Mouse (Mus musculus) thymus, postnatal 25 days (tissue): Measurements from ENCODE around the gene Foxa3.
A peak's percentile ranks its signal among the peaks of the same experiment; 100 is the strongest.

Experiments
- DNase-seq: peaks from one replicate; pipeline ENCODE4 v3.0.0; 2022

Gene Foxa3

DNA sequence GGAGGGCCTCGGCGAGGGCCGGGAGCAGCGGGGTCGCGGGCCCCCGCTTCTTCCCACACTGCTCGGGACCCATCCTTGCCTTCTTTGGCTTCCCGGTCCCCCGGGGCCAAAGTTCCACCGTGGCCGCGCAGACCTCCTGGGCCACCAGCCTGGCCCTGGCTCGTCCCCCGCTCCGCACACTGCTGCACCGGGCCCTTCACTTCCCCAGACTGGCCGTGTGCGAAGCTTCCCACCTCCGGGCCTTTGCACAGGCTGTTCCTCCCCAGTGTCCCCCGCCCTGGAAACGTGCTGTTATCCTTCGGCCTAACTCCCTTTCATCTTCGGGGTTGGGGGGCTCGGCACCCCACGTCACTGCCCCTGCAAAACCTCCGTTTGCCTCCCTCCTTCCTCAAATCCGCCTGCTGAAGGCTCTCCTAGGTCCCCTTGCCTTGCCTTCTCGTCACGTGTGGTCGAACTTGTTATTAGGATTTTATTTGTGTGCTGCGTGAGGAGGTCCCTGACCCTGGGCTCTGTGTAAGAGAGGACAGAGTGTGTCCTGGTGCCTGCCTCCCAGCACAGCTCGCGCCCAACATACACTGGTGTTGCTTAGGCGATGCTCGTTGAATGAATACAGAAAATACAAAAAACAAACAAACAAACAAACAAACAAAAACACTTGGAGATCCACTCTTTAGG lies 1.4 kb upstream of the Foxa3 start:
- DNase-seq = no peak

DNA sequence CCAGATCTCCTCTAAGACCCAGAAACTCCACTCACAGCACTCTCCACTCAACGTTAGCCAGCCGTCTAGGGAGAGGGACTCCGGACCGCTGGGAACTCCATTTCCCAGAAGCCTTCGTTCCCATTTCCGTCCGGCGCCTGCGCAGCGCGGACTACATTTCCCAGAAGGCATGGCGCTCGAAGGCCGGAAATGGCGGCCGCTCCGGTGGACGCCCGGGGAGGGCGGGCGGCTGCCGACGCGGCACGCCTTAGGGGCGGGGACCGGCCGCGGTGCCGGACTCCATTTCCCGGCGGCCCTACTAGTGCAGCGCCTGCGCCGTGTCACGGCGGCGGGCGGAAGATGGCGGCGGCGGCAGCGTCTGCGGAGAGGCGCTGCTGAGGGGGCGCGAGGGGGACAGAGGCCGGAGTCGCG lies 763 bp upstream of the Foxa3 start, which contains the start of gene Sympk:
Gene Sympk (plus strand): TSS at position 282 of the 411 bp plus-strand sequence.
- peak; percentile 96 for DNase-seq

DNA sequence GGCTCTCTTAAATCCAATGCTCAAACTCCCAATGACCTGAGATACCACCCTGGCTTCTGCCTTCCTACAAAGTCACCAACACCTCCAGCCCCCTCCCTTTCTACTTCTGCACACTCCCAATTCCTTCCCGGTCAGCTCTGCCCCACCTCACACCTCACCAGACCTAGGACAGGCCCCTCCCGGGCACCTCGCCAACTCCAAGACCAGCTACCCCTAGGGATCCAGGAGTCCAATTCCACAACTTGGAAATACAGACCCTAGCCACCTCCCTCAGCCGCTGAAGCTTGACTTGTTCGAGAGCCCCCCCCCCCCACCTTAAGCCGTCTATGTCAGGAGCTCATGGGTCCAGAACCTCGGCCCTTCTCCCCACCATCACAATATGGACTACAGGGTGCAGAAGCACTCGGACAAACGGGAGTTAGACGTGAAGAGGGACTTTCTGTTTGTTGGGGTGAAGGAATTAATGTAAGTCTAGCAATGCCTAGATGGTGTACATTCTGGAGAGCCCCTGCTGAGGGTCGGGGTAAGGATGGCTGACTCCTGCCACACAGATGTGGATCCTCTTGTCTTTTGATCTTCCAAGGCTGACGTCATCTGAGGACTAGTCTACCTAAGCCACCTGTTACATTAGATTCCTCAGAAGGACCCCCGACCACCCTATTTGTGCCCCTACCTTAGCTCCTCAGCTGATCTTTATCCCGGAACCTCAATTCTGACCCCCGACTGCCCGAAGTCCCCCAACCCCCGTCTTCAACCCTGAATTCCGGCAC lies 964 bp downstream of the Foxa3 start:
- no peak for DNase-seq

DNA sequence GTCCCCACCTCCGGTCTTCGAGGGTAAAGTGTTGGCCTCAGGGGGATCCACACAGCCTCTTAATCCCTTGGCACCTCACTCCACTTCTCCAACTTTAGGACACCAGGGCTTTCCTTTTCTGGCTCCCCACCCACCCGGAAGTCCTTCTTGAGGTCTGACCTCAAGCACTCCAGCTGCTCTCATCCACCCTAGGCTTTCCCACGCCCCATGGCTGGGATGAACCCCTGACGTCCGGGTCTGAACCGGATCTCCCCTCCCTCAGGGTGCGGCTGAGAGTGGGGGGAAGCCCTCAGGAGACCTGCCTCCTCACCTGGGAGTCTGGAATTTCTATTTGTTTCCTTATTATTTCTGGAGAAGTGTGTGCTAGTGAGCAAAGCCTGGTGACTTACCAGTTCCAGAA lies 2.3 kb downstream of the Foxa3 start:
- DNase-seq = no peak

DNA sequence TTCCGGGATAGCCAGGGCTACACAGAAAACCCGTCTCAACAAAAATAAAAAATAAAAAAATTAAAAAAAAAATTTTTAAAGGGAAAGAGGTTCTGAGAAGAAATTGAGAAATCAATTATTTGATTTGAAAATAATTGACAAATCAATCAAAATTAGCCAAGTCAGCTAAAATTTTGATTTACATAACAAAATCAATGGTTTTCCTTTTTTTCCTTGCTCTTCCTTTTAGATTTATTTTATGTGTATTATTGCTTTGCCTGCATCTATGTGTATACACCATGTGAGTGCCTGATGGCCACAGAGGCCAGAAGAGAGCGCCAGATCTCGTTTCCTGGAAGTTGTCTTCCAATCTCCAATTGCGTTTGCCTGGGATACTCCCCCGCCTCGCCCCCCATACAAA lies 5.4 kb downstream of the Foxa3 start:
- DNase-seq = no peak

DNA sequence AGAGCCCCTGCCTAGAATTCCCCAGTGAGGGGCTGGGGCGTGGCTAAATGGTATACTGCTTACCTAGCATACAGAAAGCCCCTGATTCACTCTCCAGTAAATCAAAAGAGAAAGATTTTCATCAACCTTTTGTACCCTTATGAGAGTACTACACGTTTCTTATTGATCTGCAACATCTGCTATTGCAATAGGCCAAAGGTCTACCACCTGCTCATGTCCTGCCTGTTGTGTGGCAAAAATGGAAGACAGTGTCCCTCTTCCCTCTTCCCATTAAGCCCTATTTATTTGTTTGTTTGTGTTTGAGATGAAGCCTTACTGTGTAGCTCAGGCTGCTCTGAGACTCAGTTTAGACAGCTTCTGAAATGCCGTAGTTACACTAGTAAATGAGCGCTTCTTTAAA lies 7.3 kb downstream of the Foxa3 start:
- DNase-seq = no peak

DNA sequence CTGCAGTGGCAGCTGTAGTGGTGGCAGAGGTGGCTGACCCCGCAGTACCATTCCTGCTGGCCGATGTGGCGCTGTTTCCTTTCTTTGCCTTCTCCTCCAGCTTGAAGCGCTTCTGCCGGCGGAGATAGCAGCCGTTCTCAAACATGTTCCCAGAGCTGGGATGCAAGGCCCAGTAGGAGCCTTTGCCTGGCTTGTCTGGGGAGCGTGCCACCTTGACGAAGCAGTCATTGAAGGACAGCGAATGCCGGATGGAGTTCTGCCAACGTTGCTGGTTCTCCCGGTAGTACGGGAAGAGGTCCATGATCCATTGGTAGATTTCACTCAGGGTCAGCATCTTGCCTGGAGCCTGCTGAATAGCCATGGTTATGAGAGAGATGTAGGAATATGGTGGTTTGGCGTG lies 8.9 kb downstream of the Foxa3 start:
- DNase-seq = no peak

DNA sequence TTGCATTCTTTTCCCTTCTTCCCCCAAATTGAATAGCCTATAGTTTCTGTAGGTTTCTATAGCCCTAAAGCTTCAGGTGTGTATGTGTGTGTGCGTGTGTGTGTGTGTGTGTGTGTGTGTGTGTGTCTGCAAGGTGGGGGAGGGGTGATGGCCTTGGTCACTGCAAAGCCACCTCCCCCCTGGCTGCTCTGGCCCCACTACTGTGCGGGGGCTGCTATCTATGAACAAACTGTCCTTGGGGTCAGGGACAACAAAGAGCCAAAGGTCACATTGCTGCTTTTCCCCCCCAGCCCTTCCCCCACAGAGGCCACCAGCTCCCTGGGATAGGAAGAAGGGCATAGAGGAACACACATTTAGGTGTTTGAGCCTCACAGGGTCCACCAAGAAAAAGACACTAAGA lies 10.5 kb downstream of the Foxa3 start:
- no peak for DNase-seq

DNA sequence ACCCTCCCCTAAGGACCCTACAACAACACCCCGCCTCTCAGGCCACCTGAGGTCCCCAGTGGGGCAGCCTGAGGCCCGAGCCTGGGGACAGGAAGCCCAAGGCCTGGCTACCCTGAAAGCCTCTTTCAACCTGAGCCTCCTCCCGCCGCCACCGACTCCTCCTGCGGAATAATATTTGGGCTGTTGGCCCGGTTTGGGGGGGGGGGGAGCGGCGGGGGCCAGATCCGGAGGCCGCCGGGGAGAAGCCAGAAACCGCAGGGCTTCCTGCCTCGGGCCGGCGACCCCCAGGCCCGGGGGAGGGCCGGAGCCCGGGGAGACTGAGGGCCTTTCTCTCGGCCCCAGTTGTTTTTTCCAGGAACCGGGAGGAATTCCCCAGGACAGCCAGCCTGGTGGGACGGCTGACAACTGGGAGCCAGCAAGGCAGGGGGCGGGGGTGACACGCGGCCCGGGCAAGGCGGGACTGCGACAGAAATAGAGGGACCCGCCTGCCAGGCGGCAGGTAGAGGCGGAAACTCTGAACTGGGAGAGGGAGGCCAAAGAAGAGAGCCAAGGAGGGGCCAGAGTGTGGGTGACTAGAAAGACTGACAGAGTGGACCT lies 11.2 kb downstream of the Foxa3 start:
- peak; percentile 25 for DNase-seq

DNA sequence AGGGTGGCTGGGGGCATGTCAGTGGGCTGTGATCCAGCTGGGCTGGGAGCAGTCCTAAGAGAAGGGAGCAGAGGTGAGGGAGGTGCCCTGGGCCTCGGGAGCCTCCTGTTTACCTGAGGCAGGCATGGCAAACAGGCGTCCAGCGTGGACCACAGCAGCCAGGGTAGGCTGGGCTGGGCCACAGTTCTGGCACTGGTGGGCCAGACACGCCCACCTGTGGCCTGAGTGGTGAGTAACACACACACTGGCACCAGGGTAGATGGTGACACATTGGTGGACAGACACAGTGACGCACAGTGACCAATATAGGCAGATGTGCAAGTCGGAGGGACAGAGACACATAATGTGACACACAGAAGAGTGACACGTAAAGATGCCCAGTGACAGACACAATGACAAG lies 12.8 kb downstream of the Foxa3 start:
- DNase-seq = no peak

DNA sequence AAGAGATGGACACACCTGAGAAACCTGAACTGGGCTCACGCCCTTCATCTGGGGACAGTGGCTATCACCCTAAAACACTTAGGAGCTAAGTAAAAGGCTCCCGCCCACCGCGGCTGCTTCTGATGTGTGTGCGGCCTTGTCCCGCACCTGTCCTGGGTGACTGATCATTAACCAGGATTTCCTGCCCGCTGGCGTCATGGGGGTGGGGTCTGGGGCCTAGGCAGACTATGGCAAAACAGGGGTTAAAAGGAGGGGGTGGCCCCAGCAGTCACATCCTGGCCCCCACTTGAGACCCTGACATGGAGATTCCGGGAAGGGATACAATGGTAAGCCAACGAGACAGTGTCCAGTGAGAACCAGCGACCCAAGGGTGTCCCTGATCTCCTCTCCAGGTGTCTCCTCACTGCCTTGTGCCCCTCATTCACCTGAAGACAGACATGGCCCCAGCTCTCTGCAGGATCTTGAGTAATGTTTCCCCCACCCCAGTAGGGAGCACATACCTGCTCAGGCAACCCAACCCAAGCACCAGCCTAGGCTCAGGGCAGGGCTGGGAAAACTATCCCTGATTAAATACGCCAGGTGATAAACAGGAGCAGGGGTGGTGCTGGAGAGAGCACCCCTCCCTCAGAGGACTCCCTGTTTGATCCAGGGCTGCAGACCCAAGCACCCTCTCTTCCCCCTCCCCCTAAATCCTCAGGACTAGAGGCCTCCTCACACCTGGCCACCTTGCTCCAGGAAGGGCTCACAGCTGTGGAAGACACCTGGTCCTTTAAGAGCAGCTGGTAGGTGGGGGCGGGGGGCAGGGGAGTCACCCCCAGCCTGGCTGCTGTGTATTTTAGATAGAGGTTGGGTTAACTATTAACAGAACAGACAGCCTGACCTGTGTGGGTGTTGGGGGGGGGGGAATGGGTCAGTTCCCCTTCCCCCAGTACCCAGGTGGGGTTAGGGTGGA lies 16.0 kb downstream of the Foxa3 start:
- no peak for DNase-seq

DNA sequence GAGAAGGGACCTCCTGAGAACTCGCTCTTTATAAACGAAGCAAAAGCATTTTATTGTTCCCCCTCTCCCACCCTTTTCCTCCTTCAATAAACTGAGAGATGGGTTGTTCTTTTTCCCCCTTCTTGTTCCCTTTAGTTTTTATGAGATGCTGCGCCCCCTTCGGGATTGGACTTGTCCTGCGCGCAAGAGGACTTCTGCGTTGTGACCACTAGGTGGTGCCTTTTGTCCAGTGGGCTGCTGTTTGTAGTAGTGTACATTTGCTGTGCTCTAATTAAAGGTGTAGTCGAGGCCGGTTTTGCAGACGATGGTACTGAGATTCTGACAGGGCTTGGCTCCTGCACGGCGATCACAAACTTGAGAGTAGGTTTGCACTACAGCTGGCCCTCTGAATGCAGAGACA lies 16.9 kb downstream of the Foxa3 start:
- peak; percentile 79 for DNase-seq

DNA sequence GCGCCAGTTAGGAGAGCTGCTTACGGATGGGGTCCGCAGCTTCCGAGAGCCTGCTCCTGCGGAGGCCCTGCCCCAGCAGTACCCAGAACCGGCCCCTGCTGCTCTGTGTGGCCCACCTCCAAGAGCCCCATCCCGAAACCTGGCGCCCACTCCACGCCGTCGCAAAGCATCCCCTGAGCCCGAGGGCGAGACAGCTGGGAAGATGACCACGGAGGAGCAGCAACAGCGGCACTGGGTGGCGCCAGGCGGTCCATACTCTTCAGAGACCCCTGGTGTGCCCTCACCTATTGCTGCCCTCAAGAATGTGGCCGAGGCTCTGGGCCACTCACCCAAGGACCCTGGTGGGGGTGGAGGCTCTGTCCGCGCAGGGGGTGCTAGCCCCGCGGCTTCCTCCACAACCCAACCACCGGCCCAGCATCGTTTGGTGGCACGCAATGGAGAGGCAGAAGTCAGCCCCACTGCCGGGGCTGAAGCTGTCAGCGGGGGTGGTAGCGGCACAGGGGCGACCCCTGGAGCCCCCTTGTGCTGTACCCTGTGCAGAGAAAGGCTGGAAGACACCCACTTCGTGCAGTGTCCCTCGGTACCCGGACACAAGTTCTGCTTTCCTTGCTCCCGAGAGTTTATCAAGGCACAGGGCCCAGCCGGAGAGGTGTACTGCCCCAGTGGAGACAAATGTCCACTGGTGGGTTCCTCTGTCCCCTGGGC lies 17.8 kb downstream of the Foxa3 start:
- no peak for DNase-seq

DNA sequence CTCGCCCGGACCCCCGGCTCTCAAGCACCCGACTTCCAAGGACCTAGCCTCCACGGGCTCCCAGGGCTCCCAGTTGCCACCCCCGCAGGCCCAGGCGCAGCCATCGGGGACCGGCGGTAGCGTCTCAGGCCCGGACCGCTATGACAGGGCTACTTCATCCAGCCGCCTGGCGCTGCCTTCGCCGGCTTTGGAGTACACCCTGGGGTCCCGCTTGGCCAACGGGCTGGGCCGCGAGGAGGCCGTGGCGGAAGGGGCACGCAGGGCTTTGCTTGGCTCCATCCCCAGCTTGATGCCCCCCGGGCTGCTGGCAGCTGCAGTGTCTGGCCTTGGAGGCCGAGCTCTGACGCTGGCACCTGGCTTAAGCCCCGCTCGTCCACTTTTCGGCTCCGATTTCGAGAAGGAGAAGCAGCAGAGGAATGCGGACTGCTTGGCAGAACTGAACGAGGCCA lies 18.7 kb downstream of the Foxa3 start:
- no peak for DNase-seq

DNA sequence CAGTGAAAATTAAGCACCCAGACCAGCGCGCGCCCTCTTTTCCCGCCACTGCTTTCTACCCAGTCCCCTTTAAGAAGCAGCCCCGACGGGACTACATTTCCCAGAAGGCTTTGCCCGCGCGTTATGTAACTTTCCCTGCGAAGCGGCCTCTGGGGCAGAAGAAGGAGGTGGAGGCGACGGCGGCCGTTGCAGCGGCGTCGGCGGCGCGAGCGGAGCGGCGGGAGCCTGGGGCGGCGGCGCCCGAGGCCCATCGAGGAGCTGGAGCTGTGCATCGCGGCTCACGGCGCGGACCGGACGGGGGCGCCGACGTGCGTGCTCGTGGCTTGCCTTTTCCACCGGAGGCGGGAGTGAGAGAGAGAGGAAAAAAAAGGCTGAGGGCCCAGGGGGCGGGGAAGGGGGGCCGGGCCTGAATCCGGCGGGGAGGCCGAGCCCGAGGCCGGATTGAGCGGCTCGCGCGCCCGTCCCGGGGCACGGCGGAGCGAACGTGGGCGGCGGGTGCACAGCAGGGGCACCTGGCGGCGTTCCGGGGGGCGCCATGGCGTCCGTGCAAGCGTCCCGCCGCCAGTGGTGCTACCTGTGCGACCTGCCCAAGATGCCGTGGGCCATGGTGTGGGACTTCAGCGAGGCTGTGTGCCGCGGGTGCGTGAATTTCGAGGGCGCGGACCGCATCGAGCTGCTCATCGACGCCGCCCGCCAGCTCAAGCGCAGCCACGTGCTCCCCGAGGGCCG lies 19.3 kb downstream of the Foxa3 start, which contains the start of gene Irf2bp1:
Gene Irf2bp1 (plus strand): TSS at position 143 of the 729 bp plus-strand sequence.
- peak; percentile 93 for DNase-seq

DNA sequence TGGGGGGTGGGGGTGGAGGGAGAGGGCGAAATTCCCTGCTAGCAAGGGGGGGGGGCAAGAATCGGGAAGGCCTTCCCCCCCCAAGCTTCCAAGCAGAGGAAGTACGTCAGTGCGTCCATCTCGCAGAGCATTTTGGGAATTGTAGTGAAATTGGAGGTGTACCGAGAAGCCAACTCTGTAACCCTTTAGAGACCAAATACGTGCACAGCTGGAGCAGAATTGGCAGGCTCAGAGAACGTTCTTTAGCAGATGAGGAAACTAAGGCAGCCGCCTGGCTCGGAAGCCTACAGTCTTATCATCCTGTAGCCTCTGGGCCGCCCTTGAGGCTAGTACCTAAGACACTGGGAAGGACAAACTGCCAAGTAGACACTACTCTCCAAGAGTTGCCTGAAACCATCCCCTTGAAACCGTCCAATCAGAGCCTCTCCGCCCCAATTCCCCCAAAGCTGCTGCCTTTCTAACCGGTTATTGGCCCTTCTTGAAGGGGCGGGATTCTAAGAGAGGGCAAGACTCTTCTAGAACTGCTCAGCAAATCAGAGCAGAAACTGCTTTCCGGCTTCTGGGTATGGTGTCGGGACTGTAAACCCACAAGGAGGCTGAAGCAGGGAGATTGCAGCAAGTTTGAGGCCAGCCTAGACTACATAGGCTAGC lies 20.4 kb downstream of the Foxa3 start:
- DNase-seq = peak; percentile 75

DNA sequence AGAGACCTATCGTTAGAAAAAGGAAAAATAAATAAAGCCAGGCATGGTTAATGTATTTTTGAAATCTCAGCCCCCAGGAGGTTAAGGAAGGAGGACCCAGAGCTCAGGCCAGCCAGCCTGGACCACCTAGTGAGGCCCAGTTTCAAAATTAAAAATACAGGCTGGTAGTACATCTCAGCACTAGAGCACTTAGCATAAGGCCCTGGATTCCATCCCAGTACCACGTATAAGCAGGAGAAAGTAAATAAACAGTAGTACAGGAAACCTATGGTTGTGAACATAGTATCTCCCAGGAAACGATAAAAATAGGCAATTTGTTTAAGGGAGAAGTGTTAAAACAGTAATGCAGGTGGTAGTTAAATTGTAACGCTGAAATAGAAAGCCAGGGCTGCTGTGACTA lies 21.2 kb downstream of the Foxa3 start:
- no peak for DNase-seq

DNA sequence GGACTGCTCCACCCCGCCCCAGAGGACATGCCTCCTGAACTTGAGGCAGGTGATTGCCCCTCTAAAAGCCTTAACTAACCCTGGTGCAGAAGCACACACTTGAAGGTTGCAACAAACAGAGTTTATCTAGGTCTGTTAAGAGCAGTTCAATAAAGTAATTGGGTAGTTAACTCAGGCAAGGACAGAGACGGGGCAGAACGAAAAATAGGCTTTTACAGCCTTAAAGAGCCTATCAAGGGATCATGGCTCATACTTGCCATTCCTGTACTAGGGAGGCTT lies 21.6 kb downstream of the Foxa3 start:
- no peak for DNase-seq

DNA sequence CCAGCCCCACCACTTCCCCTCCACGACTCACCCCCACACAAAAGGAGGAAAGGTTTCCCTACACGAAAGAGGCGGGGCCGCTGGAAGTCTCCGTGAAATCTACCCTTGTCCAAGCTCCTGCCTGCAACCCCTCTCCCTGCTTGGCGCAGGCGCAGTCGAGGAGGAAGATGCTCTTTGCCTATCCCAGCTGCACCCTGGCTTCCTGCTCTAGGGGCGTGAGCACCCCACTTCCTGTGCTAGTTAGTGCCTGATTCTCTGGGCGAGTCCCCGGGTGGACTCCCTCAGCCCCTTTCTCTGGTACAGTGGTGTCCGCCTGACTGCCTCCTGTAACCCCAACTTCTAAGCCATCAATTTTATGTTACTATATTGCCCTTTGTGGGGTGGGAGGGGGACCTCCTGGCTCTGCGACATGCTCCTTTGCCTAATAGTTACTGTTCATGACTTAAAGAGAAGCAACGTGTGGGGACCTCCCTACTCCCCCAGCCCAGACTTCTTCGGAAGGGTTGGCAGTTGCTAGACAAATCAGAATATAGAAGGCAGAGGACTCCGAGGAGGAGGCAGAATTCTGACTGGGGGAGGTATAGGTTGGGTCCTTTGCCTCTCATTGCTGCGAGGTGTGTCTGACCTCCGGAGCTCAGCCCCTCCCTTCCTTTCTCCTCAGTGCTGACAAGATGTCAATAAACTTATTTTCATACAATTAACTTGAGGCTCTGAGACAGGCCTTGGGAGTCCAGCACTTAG lies 22.1 kb downstream of the Foxa3 start:
- DNase-seq = peak; percentile 94

DNA sequence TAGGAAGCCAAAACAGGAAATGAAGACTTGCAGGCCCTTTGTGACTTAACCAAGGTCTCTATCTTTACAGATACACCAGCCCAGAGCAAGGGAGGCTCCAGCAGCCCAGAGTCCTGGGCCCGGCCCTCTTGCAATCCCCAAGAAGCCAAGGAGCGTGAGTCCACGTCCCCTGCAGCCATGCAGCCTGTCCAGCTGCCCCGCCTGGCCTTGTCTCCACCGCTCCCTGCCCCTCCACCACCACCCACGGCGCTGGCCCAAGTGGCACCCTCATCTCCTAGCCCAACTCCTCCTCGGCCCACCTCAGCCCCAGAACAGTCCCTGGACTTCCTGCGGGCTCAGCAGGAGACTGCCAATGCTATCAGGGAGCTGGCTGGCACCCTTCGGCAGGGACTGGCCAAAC lies 22.9 kb downstream of the Foxa3 start:
- DNase-seq = peak; percentile 48
